Mouse (Mus musculus) megakaryocyte, embryonic 14.5 days (primary cell): ENCODE measurements around the gene Gm49380.

Experiments used
- FLI1 ChIP-seq: IDR thresholded peaks from 2 replicates; pipeline ENCODE4 v1.6.1; 2012; ENCODE audit warnings: low read length, inconsistent platforms, mixed read lengths
- GATA1 ChIP-seq: IDR thresholded peaks from 3 replicates; pipeline ENCODE4 v1.6.1; 2012; ENCODE audit warnings: mixed read lengths, low read length, inconsistent platforms, borderline replicate concordance

DNA sequence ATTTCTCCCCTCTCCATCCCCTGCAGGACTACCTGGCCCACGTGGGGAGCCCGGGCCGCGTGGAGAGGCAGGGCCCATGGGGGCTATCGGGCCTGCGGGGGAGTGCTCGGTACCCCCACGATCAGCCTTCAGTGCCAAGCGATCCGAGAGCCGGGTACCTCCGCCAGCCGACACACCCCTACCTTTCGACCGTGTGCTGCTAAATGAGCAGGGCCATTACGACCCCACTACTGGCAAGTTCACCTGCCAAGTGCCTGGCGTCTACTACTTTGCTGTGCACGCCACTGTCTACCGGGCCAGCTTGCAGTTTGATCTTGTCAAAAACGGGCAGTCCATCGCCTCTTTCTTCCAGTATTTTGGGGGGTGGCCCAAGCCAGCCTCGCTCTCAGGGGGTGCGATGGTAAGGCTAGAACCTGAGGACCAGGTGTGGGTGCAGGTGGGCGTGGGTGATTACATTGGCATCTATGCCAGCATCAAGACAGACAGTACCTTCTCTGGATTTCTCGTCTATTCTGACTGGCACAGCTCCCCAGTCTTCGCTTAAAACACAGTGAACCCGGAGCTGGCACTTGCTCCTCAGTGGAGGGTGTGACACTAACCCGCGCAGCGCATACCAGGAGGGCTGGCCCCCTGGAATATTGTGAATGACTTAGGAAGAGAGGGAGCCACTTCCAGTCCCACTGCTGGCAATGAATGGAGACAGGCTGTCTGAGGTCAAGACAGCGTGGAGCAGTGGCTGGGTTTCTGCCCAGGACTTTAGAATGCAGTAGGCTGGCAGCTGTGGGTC lies 4.8 kb downstream of the Gm49380 start:
- TF ChIP-seq GATA1 (no peak), FLI1 (no peak)
